Mouse (Mus musculus): ENCODE measurements at regions not wholly inside any gene's neighbourhood (a gene's known extent, or its start where the extent isn't known, plus 50 kb on each side); places are given as distances from the start of the nearest gene placed in this dataset.

DNA sequence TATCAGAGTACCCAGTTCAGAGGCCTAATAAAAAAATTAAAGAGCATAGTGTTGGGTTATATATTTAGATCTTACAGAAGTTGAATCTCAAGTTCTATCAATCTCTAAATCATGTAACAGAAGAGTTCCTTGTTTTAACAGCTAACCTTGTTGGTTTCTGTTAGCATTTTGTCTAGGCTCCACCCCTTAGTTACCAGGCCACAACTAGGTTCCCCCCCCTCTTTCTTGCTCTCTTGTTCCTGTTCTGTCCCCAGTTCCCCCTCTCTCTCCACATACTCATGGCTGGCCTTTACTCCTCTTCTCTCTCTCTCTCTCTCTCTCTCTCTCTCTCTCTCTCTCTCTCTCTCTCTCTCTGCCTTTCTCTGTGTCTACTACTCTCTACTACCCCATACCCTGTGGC is 53.3 kb upstream of the Ugp2 start:
- TF ChIP-seq POLR2A (IDR thresholded peaks at IDR 0.05; ENCODE audit: low read depth, low read length), result no peak
- no peak for TF ChIP-seq CTCF (IDR thresholded peaks at IDR 0.05; ENCODE audit: borderline replicate concordance, insufficient read depth, low read length)

Measured in embryonic fibroblast, embryonic 13.5 days (primary cell).